Mouse (Mus musculus) G1E (cell line): Measurements from ENCODE around the gene Dnajc5.

Experiments used
- CTCF ChIP-seq: IDR thresholded peaks from 2 replicates; pipeline ENCODE4 v1.5.1; 2012; ENCODE audit warnings: low read depth, low read length, inconsistent platforms, mixed read lengths
- TAL1 ChIP-seq: conservative IDR thresholded peaks from 2 replicates; pipeline ENCODE4 v1.6.1; 2012; ENCODE audit warnings: low read depth, low read length, inconsistent platforms, mixed read lengths

GRCm38 (mm10) chr2:181553772-181554171 is 33.5 kb downstream of the Dnajc5 start:
- TF ChIP-seq CTCF, result no peak
- no peak for TF ChIP-seq TAL1
